Mouse (Mus musculus) forebrain, postnatal 0 days (tissue): ENCODE results near the gene Ms4a1. TPM values are rescaled to one million over a fixed set of nuclear protein-coding genes. Genes with fewer than 3 reads are reported as not detected.
"Not testable (repeated sequence)": the region's sequence is repeated elsewhere in the genome, so short reads cannot be mapped to it uniquely, and the experiment has no call there.

Source experiments
- ATAC-seq: fragments of 200-750 bp; cut with Nextera tagmentation; 2 replicates; pipeline ENCODE4 v1.8.0; 2017; ENCODE audit warnings: mild to moderate bottlenecking, moderate library complexity
- DNase-seq: peaks from one replicate; pipeline ENCODE4 v3.0.0-alpha.2; 2015
- H3K27ac ChIP-seq: fragments of 300-500 bp; sonication (generic); 2 replicates; pipeline ENCODE4 v1.5.1; 2014; ENCODE audit warnings: low read depth, mild to moderate bottlenecking, antibody characterized with exemption, low read length, moderate library complexity, mixed read lengths
- H3K27me3 ChIP-seq: fragments of 300-500 bp; sonication (generic); 2 replicates; pipeline ENCODE4 v1.6.1; 2014; ENCODE audit warnings: mild to moderate bottlenecking, low read length, mixed read lengths; ENCODE audit not compliant: insufficient read depth
- H3K36me3 ChIP-seq: fragments of 300-500 bp; sonication (generic); 2 replicates; pipeline ENCODE4 v1.6.1; 2014; ENCODE audit warnings: mild to moderate bottlenecking, moderate library complexity; ENCODE audit not compliant: insufficient read depth
- H3K4me1 ChIP-seq: fragments of 300-500 bp; sonication (generic); 2 replicates; pipeline ENCODE4 v1.6.1; 2014; ENCODE audit warnings: antibody characterized with exemption; ENCODE audit not compliant: insufficient read depth
- H3K4me2 ChIP-seq: fragments of 300-500 bp; sonication (generic); 2 replicates; pipeline ENCODE4 v1.6.1; 2014; ENCODE audit warnings: low read depth, mild to moderate bottlenecking, moderate library complexity
- H3K4me3 ChIP-seq: fragments of 300-500 bp; sonication (generic); 2 replicates; pipeline ENCODE4 v1.5.1; 2014; ENCODE audit warnings: low read depth, low read length, mixed read lengths
- H3K9ac ChIP-seq: fragments of 300-500 bp; sonication (generic); 2 replicates; pipeline ENCODE4 v1.6.1; 2014; ENCODE audit warnings: mild to moderate bottlenecking
- H3K9me3 ChIP-seq: fragments of 300-500 bp; sonication (generic); 2 replicates; pipeline ENCODE4 v1.6.1; 2016; ENCODE audit warnings: low read length
- CTCF ChIP-seq: sonication (generic); IDR thresholded peaks from 2 replicates; pipeline ENCODE4 v1.5.1; 2016; ENCODE audit warnings: antibody characterized with exemption, control low read depth, low read depth
- whole genome bisulfite sequencing: fragments of 180-500 bp; shearing (Covaris S2); extraction: QIAGEN DNeasy Blood & Tissue Kit; methylation state at CpG from one replicate; pipeline ENCODE4 v1.1.7; 2014; 5-methylcytosine and 5-hydroxymethylcytosine counted together
- polyA plus RNA-seq: library from polyadenylated mRNA; unstranded; fragments of >200 nt; fragmentation: Nextera tagmentation; extraction: Ambion mirVana; gene quantifications from 2 replicates; pipeline ENCODE4 v1.2.1, GENCODE M21; 2015
- total RNA-seq: library from RNA; depleted of rRNA; stranded (reverse); fragments of >200 nt; gene quantifications from 2 replicates; pipeline ENCODE4 v1.2.3, GENCODE M21; 2014

Gene Ms4a1
- total and polyA plus RNA-seq, 2 experiments from 2014 or later = 0.05 to 0.14 TPM

DNA sequence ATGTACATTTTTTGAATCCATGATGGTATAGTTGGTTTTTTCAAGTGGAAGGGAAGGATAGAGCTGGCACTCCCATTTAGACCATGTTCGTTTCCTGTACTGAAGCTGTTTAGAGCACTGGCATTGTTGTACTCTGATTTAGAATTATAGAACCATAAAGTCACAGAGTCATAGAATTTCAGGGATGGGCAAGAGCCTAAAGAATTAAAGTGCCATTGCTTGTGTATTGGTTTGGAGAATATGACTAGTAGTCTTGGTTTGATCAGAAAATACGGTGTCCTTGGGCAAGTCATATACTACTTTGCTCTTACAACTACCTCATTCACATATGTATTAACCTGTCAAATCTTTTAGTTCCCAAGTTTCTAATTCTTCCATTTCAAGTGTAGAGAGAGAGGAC lies 17.7 kb upstream of the Ms4a1 start, which contains the start of gene Ms4a5:
Ms4a5 (minus strand) TSS at position 101 of the 400 bp plus-strand sequence.
- H3K4me1 ChIP-seq = no peaks in the 10 kb centered on the region
- H3K36me3 ChIP-seq = no peaks in the 10 kb centered on the region
- H3K4me2 ChIP-seq = no peak within 1 kb of the TSS
- H3K27ac ChIP-seq = no peak within 1 kb of the TSS
- ATAC-seq (no peak), DNase-seq (no peak)
- H3K9me3 ChIP-seq = no peaks in the 10 kb centered on the region
- no peak within 1 kb of the TSS for H3K4me3 ChIP-seq
- H3K27me3 ChIP-seq = no peaks in the 10 kb centered on the region
- no peak for TF ChIP-seq CTCF
- no peak within 1 kb of the TSS for H3K9ac ChIP-seq
- 93% methylated on average over 2 of the region's 2 CpGs for WGBS

DNA sequence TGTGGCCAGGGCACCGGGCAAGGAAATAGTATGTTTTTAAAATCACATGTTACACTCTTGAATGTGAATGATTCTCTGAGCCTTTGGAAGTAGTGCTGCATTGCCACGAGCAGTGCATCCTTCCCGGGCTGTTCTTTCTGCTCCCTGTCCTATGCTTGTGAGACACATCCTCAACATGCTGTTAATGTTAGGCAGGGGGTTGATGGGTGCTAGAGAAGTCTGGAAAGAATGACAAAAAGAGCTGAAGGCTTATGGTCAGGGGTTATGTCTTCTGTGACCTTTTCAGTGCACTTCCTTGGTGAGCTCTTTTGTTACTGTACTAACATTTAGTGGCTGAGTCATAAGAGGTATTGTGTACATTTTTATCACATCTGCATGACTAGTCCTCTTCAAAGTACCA lies 14.2 kb upstream of the Ms4a1 start:
- Histone ChIP-seq H3K9ac (no peak overlapping the region), H3K4me2 (no peak overlapping the region), H3K4me3 (no peak overlapping the region), H3K9me3 (no peaks in the 10 kb centered on the region), H3K27ac (no peak overlapping the region), H3K36me3 (no peaks in the 10 kb centered on the region), H3K4me1 (no peaks in the 10 kb centered on the region), H3K27me3 (no peaks in the 10 kb centered on the region)
- 91% methylated on average over 3 of the region's 3 CpGs for WGBS
- DNase-seq (no peak), ATAC-seq (no peak)
- no peak for TF ChIP-seq CTCF

GRCm38 (mm10) chr19:11276431-11276830 lies 10.4 kb upstream of the Ms4a1 start:
- 65% methylated on average over 5 of the region's 5 CpGs for WGBS
- H3K36me3 ChIP-seq = no peaks in the 10 kb centered on the region
- DNase-seq = no peak
- H3K4me3 ChIP-seq = no peak overlapping the region
- no peak for TF ChIP-seq CTCF
- no peak overlapping the region for H3K27ac ChIP-seq
- no peak overlapping the region for H3K4me2 ChIP-seq
- no peak overlapping the region for H3K9ac ChIP-seq
- no peaks in the 10 kb centered on the region for H3K9me3 ChIP-seq
- ATAC-seq = no peak
- no peaks in the 10 kb centered on the region for H3K4me1 ChIP-seq
- no peaks in the 10 kb centered on the region for H3K27me3 ChIP-seq

GRCm38 (mm10) chr19:11266956-11267355 lies 915 bp upstream of the Ms4a1 start:
- no peaks in the 10 kb centered on the region for H3K9me3 ChIP-seq
- no peak overlapping the region for H3K4me3 ChIP-seq
- WGBS = 77% methylated on average over 4 of the region's 4 CpGs
- no peaks in the 10 kb centered on the region for H3K27me3 ChIP-seq
- TF ChIP-seq CTCF = no peak
- DNase-seq = no peak
- H3K9ac ChIP-seq = no peak overlapping the region
- ATAC-seq = no peak
- H3K4me1 ChIP-seq = no peaks in the 10 kb centered on the region
- no peak overlapping the region for H3K4me2 ChIP-seq
- H3K36me3 ChIP-seq = no peaks in the 10 kb centered on the region
- H3K27ac ChIP-seq = no peak overlapping the region

GRCm38 (mm10) chr19:11264602-11265185 lies 1.3 kb downstream of the Ms4a1 start:
- Histone ChIP-seq H3K4me2 (no peak overlapping the region), H3K4me3 (no peak overlapping the region), H3K9ac (no peak overlapping the region), H3K36me3 (no peaks in the 10 kb centered on the region), H3K9me3 (no peaks in the 10 kb centered on the region), H3K27ac (no peak overlapping the region), H3K4me1 (no peaks in the 10 kb centered on the region), H3K27me3 (no peaks in the 10 kb centered on the region)
- 85% methylated on average over 9 of the region's 9 CpGs for WGBS
- no peak for TF ChIP-seq CTCF
- DNase-seq = no peak
- ATAC-seq = no peak

GRCm38 (mm10) chr19:11263549-11263948 lies 2.5 kb downstream of the Ms4a1 start:
- no peak for TF ChIP-seq CTCF
- H3K27me3 ChIP-seq = no peaks in the 10 kb centered on the region
- 91% methylated on average over 3 of the region's 3 CpGs for WGBS
- ATAC-seq (no peak), DNase-seq (no peak)
- no peaks in the 10 kb centered on the region for H3K4me1 ChIP-seq
- H3K36me3 ChIP-seq = no peaks in the 10 kb centered on the region
- no peak overlapping the region for H3K9ac ChIP-seq
- H3K4me3 ChIP-seq = no peak overlapping the region
- no peak overlapping the region for H3K27ac ChIP-seq
- no peaks in the 10 kb centered on the region for H3K9me3 ChIP-seq
- no peak overlapping the region for H3K4me2 ChIP-seq

DNA sequence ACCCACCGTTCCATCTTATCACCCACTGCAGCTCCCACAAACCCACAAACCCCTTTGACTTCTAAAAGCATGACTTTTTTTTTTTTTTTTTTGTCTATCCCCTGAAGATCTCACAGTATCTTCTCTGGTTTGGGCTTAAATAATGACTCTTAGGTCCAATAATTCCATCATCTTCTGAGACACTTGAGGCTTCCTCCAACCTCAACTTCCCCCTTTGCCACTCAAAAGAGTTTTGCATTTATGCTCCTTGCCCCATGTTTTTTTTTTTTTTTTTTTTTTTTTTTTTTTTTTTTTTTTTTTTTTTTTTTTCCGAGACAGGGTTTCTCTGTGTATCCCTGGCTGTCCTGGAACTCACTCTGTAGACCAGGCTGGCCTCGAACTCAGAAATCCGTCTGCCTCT lies 3.1 kb downstream of the Ms4a1 start:
- H3K4me2 ChIP-seq, H3K27ac ChIP-seq, H3K9me3 ChIP-seq, H3K27me3 ChIP-seq, DNase-seq, H3K4me1 ChIP-seq, ATAC-seq, H3K36me3 ChIP-seq, H3K9ac ChIP-seq, H3K4me3 ChIP-seq: not testable (repeated sequence)
- 77% methylated on average over 4 of the region's 4 CpGs for WGBS
